Mouse (Mus musculus) left cerebral cortex, postnatal 14 days (tissue): ENCODE measurements around the gene Cat. TPM values are rescaled to one million over a fixed set of nuclear protein-coding genes. Genes with fewer than 3 reads are reported as not detected.

ENCODE experiments used
- DNase-seq, 2 experiments: peaks; one replicate each; pipeline ENCODE4 v3.0.0; 2021 to 2022; ENCODE audit warnings: low spot score in 2 of 2, mixed read lengths in 1 of 2
- intact Hi-C: fragments of 180-260 bp; cut with DNase I; formaldehyde crosslinking; loops from one replicate; pipeline ENCODE4 v1.15.1; 2025
- total RNA-seq, 2 experiments: library from RNA; stranded (reverse); gene quantifications; 2 replicates each; pipeline ENCODE4 v1.2.3; 2021

Gene Cat
- total RNA-seq, 2 experiments from 2014 or later: 55.0 to 60.0 TPM

- intact Hi-C loops: no loop called here
Measured at GRCm38 (mm10) chr2:103480871-103481270, 4.1 kb downstream of the Cat start.

GRCm38 (mm10) chr2:103480240-103480639 is 4.7 kb downstream of the Cat start:
- intact Hi-C loops: no loop called here

More at GRCm38 (mm10) chr2:103480871-103481270, 4.1 kb downstream of the Cat start:
- DNase-seq: no peak

GRCm38 (mm10) chr2:103478326-103478725 is 6.6 kb downstream of the Cat start:
- DNase-seq: no peak
- intact Hi-C loops: no loop called here

More at GRCm38 (mm10) chr2:103480240-103480639, 4.7 kb downstream of the Cat start:
- no peak for DNase-seq

GRCm38 (mm10) chr2:103477456-103477855 is 7.5 kb downstream of the Cat start:
- intact Hi-C loops: no loop called here
- no peak for DNase-seq

GRCm38 (mm10) chr2:103476657-103477056 is 8.3 kb downstream of the Cat start:
- no peak for DNase-seq
- intact Hi-C loops: no loop called here

- intact Hi-C loops: no loop called here
- DNase-seq: no peak
Measured at GRCm38 (mm10) chr2:103476180-103476579, 8.8 kb downstream of the Cat start.

- intact Hi-C loops: no loop called here
- DNase-seq: no peak
Measured at GRCm38 (mm10) chr2:103473362-103473761, 11.6 kb downstream of the Cat start.

GRCm38 (mm10) chr2:103466984-103467588 is 17.9 kb downstream of the Cat start:
- no peak for DNase-seq
- intact Hi-C loops: no loop called here

- intact Hi-C loops: no loop called here
- DNase-seq: no peak
Measured at GRCm38 (mm10) chr2:103466272-103466671, 18.7 kb downstream of the Cat start.

- intact Hi-C loops: no loop called here
- DNase-seq: no peak
Measured at GRCm38 (mm10) chr2:103465429-103465828, 19.5 kb downstream of the Cat start.

- intact Hi-C loops: no loop called here
- no peak for DNase-seq
Measured at GRCm38 (mm10) chr2:103464524-103464923, 20.4 kb downstream of the Cat start.

GRCm38 (mm10) chr2:103462746-103463145 is 22.2 kb downstream of the Cat start:
- DNase-seq: no peak
- intact Hi-C loops: no loop called here

GRCm38 (mm10) chr2:103461743-103462142 is 23.2 kb downstream of the Cat start:
- no peak for DNase-seq
- intact Hi-C loops: no loop called here

GRCm38 (mm10) chr2:103461210-103461609 is 23.8 kb downstream of the Cat start:
- DNase-seq: no peak
- intact Hi-C loops: no loop called here

GRCm38 (mm10) chr2:103459069-103459468 is 25.9 kb downstream of the Cat start:
- intact Hi-C loops: loop anchor here (5.0 to 10.0 kb wide), 2 partner anchors 88 to 256 kb away; no protein-coding TSS in a partner anchor
- no peak for DNase-seq

- DNase-seq: peak; percentile 31
- intact Hi-C loops: loop anchor here (5.0 to 10.0 kb wide), 2 partner anchors 90 to 257 kb away; no protein-coding TSS in a partner anchor
Measured at GRCm38 (mm10) chr2:103457628-103458027, 27.3 kb downstream of the Cat start.

- intact Hi-C loops: loop anchor here (5.0 to 10.0 kb wide), 2 partner anchors 90 to 258 kb away; no protein-coding TSS in a partner anchor
- DNase-seq: no peak
Measured at GRCm38 (mm10) chr2:103457048-103457447, 27.9 kb downstream of the Cat start.

GRCm38 (mm10) chr2:103456646-103457045 is 28.3 kb downstream of the Cat start:
- peak; percentile 82 to 92 for DNase-seq
- intact Hi-C loops: loop anchor here (5.0 to 10.0 kb wide), 2 partner anchors 91 to 258 kb away; no protein-coding TSS in a partner anchor

GRCm38 (mm10) chr2:103455748-103456147 is 29.2 kb downstream of the Cat start:
- DNase-seq: no peak
- intact Hi-C loops: loop anchor here (5.0 to 10.0 kb wide), 2 partner anchors 92 to 259 kb away; no protein-coding TSS in a partner anchor

GRCm38 (mm10) chr2:103452550-103452949 is 32.4 kb downstream of the Cat start:
- DNase-seq: no peak
- intact Hi-C loops: loop anchor here (10.0 kb wide), 1 partner anchor 262 kb away; no protein-coding TSS in a partner anchor

- no peak for DNase-seq
- intact Hi-C loops: loop anchor here (10.0 kb wide), 1 partner anchor 265 kb away; no protein-coding TSS in a partner anchor
Measured at GRCm38 (mm10) chr2:103450267-103450666, 34.7 kb downstream of the Cat start.
